Mouse (Mus musculus) olfactory bulb, adult 2 months (tissue): ENCODE measurements at regions not wholly inside any gene's neighbourhood (a gene's known extent, or its start where the extent isn't known, plus 50 kb on each side); places are given as distances from the start of the nearest gene placed in this dataset.

Experiments used
- CTCF ChIP-seq: fragments of 200-500 bp; IDR thresholded peaks from 2 replicates; pipeline ENCODE4 v1.5.1; 2012; ENCODE audit warnings: low read depth, mild to moderate bottlenecking, low read length, moderate library complexity; ENCODE audit not compliant: insufficient read depth
- POLR2A ChIP-seq: fragments of 200-500 bp; IDR thresholded peaks from 2 replicates; pipeline ENCODE4 v1.6.1; 2012; ENCODE audit warnings: mild to moderate bottlenecking, low read depth, low read length, moderate library complexity; ENCODE audit not compliant: insufficient read depth

DNA sequence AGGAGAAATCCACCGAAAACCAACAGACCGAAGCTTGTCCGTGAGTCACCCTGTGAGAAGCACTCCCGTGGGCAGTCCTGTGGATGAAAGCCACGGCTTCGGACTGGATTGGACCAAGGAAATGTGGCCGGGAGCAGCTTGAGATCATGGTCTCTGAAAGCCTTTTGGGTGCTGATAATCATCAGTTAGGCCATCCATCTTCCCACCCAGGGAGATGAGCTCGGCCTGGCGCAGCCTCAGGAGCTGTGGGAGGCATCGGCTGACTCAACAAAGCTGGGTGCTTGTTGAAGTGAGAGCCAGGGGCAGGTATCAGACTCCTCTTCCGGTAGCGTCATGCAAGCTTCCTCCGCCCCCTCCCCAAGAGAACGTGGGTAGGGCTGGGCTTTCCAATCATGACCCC lies 582.2 kb upstream of the Gm19410 start:
- no peak for TF ChIP-seq CTCF
- TF ChIP-seq POLR2A: no peak
